Mouse (Mus musculus) myocyte (in vitro differentiated cells): ENCODE measurements around the gene Gprasp2.

Source experiments
- CEBPB ChIP-seq: IDR thresholded peaks from 2 replicates; pipeline ENCODE4 v1.6.1; 2011; ENCODE audit warnings: mild to moderate bottlenecking, moderate library complexity; ENCODE audit not compliant: poor library complexity, insufficient read depth, severe bottlenecking
- MAX ChIP-seq: IDR thresholded peaks from one replicate; pipeline ENCODE4 v1.6.1; 2011; ENCODE audit warnings: low read depth, mild to moderate bottlenecking, control low read depth
- MYOD1 ChIP-seq, 3 experiments: IDR thresholded peaks; one replicate each; pipeline ENCODE4 v1.6.1; 2011; ENCODE audit warnings: control low read depth in 2 of 3, low read depth in 2 of 3, mild to moderate bottlenecking in 2 of 3, moderate library complexity in 1 of 3; ENCODE audit not compliant: insufficient read length in 2 of 3, control insufficient read depth in 1 of 3
- MYOG ChIP-seq, 3 experiments: IDR thresholded peaks; one replicate each; pipeline ENCODE4 v1.6.1; 2011; ENCODE audit warnings: control low read depth in 2 of 3, low read depth in 2 of 3, mild to moderate bottlenecking in 2 of 3; ENCODE audit not compliant: insufficient read length in 2 of 3, control insufficient read depth in 1 of 3, insufficient read depth in 1 of 3
- POLR2A ChIP-seq: IDR thresholded peaks from one replicate; pipeline ENCODE4 v1.6.1; 2011; ENCODE audit warnings: low read depth, mild to moderate bottlenecking, control low read depth, moderate library complexity; ENCODE audit not compliant: insufficient read length
- POLR2AphosphoS2 ChIP-seq: IDR thresholded peaks from one replicate; pipeline ENCODE4 v1.6.1; 2011; ENCODE audit warnings: low read depth, control low read depth; ENCODE audit not compliant: insufficient read length
- REST ChIP-seq: IDR thresholded peaks from one replicate; pipeline ENCODE4 v1.6.1; 2011; ENCODE audit warnings: mild to moderate bottlenecking, control low read depth, moderate library complexity; ENCODE audit not compliant: insufficient read depth, insufficient read length
- SRF ChIP-seq: IDR thresholded peaks from one replicate; pipeline ENCODE4 v1.6.1; 2011; ENCODE audit warnings: low read depth; ENCODE audit not compliant: control insufficient read depth, insufficient read length
- TCF12 ChIP-seq: IDR thresholded peaks from one replicate; pipeline ENCODE4 v1.6.1; 2011; ENCODE audit warnings: mild to moderate bottlenecking, control low read depth; ENCODE audit not compliant: poor library complexity, insufficient read depth, severe bottlenecking
- USF1 ChIP-seq: IDR thresholded peaks from one replicate; pipeline ENCODE4 v1.6.1; 2011; ENCODE audit warnings: low read depth, mild to moderate bottlenecking, control low read depth, moderate library complexity

DNA sequence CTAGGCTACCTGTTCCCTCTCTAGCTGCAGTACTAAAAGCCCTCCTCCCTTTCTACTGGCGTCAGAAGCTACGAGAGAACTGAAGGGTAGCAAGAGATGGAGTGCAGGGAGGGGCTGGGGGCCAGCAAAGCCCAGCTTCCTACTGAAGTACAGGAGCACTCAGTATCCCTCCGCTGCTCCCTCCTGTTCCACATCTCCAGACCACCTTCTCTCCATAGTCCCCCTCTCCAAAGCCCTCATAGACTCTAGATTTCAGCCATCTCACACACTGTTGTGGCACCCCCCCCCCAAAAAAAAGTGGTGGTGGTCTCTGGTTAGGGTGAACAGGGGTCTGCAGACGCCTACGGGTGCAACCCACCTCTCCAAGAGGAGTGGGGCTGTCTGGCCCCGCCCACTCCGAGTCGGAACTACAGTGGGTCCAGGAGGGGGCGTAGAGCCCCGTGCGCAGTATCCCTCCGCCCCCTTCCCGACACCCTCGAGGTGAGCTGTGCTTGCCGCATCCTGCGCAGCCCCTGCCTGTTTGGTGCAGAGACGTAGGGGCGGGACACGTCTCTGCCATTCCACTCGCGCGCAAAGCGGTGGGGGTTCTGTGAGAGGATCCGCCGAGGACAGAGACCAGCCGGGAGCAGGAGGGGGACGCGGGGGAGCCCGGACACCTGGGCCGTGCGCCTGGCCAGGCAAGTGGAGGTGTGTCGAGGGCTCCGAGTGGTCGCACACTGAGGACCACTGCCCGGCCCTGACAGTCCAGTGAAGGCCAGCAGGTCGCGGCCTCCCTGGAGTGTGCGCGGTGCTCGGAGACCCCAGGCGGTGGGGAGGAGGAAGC is 46.8 kb downstream of the Gprasp2 start:
- no peak for TF ChIP-seq POLR2AphosphoS2
- TF ChIP-seq POLR2A = no peak
- no peak for TF ChIP-seq CEBPB
- no peak for TF ChIP-seq MYOD1 (IDR thresholded peaks at IDR 0.05; ENCODE audit: control insufficient read depth in 1 of 3, insufficient read length in 2 of 3, low read depth in 2 of 3)
- TF ChIP-seq USF1 = no peak
- TF ChIP-seq MYOG (IDR thresholded peaks at IDR 0.05; ENCODE audit: control insufficient read depth in 1 of 3, insufficient read depth in 1 of 3, insufficient read length in 2 of 3, low read depth in 2 of 3) = no peak
- no peak for TF ChIP-seq SRF
- TF ChIP-seq MAX = no peak
- no peak for TF ChIP-seq TCF12
- TF ChIP-seq REST = no peak
